Mouse (Mus musculus) liver, adult 2 months (tissue): Measurements from ENCODE around the gene Tbl1x.

Experiments used
- CTCF ChIP-seq: fragments of 200-500 bp; IDR thresholded peaks from 2 replicates; pipeline ENCODE4 v1.5.1; 2011; ENCODE audit warnings: low read depth, low read length, control low read depth
- POLR2A ChIP-seq: fragments of 200-500 bp; IDR thresholded peaks from 2 replicates; pipeline ENCODE4 v1.6.1; 2011; ENCODE audit warnings: low read length, control low read depth; ENCODE audit not compliant: insufficient read depth; ENCODE audit errors: extremely low read depth

DNA sequence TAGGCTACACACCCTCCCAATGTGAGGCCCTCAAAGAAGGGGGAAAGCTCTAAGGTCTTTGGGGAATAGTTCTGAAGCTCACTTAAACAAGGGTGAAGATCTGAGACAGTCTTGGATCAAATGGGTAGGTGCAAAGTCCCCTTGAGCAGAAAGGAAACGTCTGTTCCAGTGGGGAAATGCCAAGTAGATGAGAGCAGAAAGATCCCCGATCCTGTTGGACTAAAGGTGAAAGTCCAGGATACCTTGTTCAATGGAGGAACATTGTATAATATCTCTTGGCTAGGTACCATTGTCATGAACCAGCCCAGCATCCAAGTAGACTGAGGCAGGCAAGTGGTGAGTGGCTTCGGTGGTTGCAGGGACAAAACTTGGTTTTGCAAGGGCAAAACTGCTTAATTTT is 152.5 kb downstream of the Tbl1x start:
- TF ChIP-seq CTCF (no peak), POLR2A (no peak)
